In the genomic region with DNA sequence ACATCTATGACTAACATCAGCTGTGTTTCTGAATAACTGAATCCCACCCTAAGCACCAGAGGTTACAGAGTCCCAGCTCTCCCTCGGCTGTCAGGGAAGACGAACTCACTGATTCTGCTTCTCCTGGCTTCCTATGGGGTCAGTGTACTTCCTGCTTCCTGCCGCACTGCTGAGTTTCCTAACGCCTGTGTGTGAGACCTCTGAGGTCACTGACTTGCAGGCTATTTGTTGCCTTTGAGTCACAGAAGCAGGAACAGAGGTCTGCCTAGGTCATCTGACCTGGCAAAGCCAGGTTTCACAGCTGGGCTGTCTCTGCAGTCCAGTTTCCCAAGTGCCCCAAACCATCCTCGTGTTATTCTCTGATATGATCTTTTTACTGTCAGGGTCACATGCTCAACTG, we compare ENCODE assay signal across 8 mouse cellular contexts. TPM values are rescaled to one million over a fixed set of nuclear protein-coding genes. Genes with fewer than 3 reads are reported as not detected.
DNase-seq lines count a peak whose midpoint lies in the region; ATAC-seq lines count a peak whose summit lies in the region.

No protein-coding gene starts in this region.

- H3K9me3 ChIP-seq in heart, embryonic 16.5 days (replicated peaks; ENCODE audit: control insufficient read depth, low read length): no peaks in the 10 kb centered on the region
- no peaks in the 10 kb centered on the region for H3K9me3 ChIP-seq in liver, embryonic 11.5 days (ENCODE audit: control insufficient read depth, low read length)
- no peaks in the 10 kb centered on the region for H3K9me3 ChIP-seq in midbrain, embryonic 11.5 days (ENCODE audit: control insufficient read depth, low read length)

- H3K36me3 ChIP-seq in heart, embryonic 16.5 days (ENCODE audit: control insufficient read depth, insufficient read depth): no peaks in the 10 kb centered on the region
- no peaks in the 10 kb centered on the region for H3K36me3 ChIP-seq in liver, embryonic 11.5 days (ENCODE audit: control insufficient read depth, insufficient read depth, low read length)
- no peaks in the 10 kb centered on the region for H3K36me3 ChIP-seq in midbrain, embryonic 11.5 days (ENCODE audit: control insufficient read depth, insufficient read depth, low read length)

- DNase-seq in adrenal gland, adult (ENCODE audit: inconsistent age in 2 of 2, low spot score in 1 of 2): peak; percentile 72 to 92
- no peak for DNase-seq in adrenal gland, postnatal 25 days
- DNase-seq in liver, embryonic 11.5 days (ENCODE audit: low spot score): no peak
- DNase-seq in retina, embryonic 14.5 days (ENCODE audit: low spot score): no peak
- DNase-seq in ovary, postnatal 36 days (ENCODE audit: low spot score): no peak
- no peak for DNase-seq in midbrain, embryonic 11.5 days (ENCODE audit: low spot score, missing footprints)

- no peak overlapping the region for H3K4me2 ChIP-seq in heart, embryonic 16.5 days (ENCODE audit: low read depth, low read length)
- H3K4me2 ChIP-seq in liver, embryonic 11.5 days: peak overlapping the region; percentile 14
- no peak overlapping the region for H3K4me2 ChIP-seq in midbrain, embryonic 11.5 days

- H3K27me3 ChIP-seq in heart, embryonic 16.5 days (ENCODE audit: control insufficient read depth, insufficient read depth, low read length): no peaks in the 10 kb centered on the region
- no peaks in the 10 kb centered on the region for H3K27me3 ChIP-seq in liver, embryonic 11.5 days (replicated peaks; ENCODE audit: control insufficient read depth, insufficient read depth, low read length)
- no peaks in the 10 kb centered on the region for H3K27me3 ChIP-seq in midbrain, embryonic 11.5 days (ENCODE audit: control insufficient read depth, insufficient read depth, low read length)

- H3K4me3 ChIP-seq in heart, embryonic 16.5 days (ENCODE audit: low read length): no peak overlapping the region
- no peak overlapping the region for H3K4me3 ChIP-seq in liver, embryonic 11.5 days (ENCODE audit: low read depth, low read length)
- no peak overlapping the region for H3K4me3 ChIP-seq in midbrain, embryonic 11.5 days (ENCODE audit: low read depth, low read length)

- no peak overlapping the region for H3K9ac ChIP-seq in heart, embryonic 16.5 days (ENCODE audit: low read length)
- no peak overlapping the region for H3K9ac ChIP-seq in liver, embryonic 11.5 days (ENCODE audit: low read depth, low read length)
- H3K9ac ChIP-seq in midbrain, embryonic 11.5 days (ENCODE audit: low read length): no peak overlapping the region

- WGBS in heart, embryonic 16.5 days: 22% methylated on average over 5 of the region's 5 CpGs
- 14% methylated on average over 5 of the region's 5 CpGs for WGBS in liver, embryonic 11.5 days
- WGBS in midbrain, embryonic 11.5 days: 66% methylated on average over 5 of the region's 5 CpGs

- ATAC-seq in heart, embryonic 16.5 days (replicated peaks; ENCODE audit: extremely low read depth, insufficient read depth, low FRiP score): peak; percentile 60
- ATAC-seq in liver, embryonic 11.5 days (replicated peaks; ENCODE audit: low FRiP score): 0 out of 2 replicates have a peak, but pooled peaks have one; percentile 23
- ATAC-seq in neutrophil, adult 5-6 weeks (ENCODE audit: extremely low read depth, insufficient number of reproducible peaks, low FRiP score, poor library complexity, severe bottlenecking): peak; percentile 63; the same call in 1 of the 2 replicates
- no peak for ATAC-seq in midbrain, embryonic 11.5 days (ENCODE audit: low FRiP score)

- H3K4me1 ChIP-seq in heart, embryonic 16.5 days (ENCODE audit: control insufficient read depth, insufficient read depth, low read length): peaks cover 40% of the 10 kb centered on the region
- H3K4me1 ChIP-seq in liver, embryonic 11.5 days (replicated peaks; ENCODE audit: control insufficient read depth, insufficient read depth, low read length): peaks cover 50% of the 10 kb centered on the region
- H3K4me1 ChIP-seq in midbrain, embryonic 11.5 days (ENCODE audit: control insufficient read depth, insufficient read depth, low read length): no peaks in the 10 kb centered on the region

- H3K27ac ChIP-seq in heart, embryonic 16.5 days (ENCODE audit: low read length): peak overlapping the region; percentile 7; the same call in 1 of the 2 replicates
- H3K27ac ChIP-seq in liver, embryonic 11.5 days (ENCODE audit: low read depth, low read length): peak overlapping the region; percentile 58
- H3K27ac ChIP-seq in midbrain, embryonic 11.5 days (ENCODE audit: low read depth, low read length): no peak overlapping the region

RNA-seq across cellular contexts. Expression of a gene that starts 30.0 kb away (rescaled TPM):
- total RNA-seq in adrenal gland, postnatal 25 days (2021): 72.9 and 78.8 TPM in 2 replicates
- 8.1 and 8.3 TPM in 2 replicates for polyA plus RNA-seq in heart, embryonic 16.5 days (2015; fragmentation: Nextera tagmentation; extraction: Ambion mirVana)
- 8.0 and 11.8 TPM in 2 replicates for polyA plus RNA-seq in liver, embryonic 11.5 days (2014; fragmentation: Nextera tagmentation; extraction: Ambion mirVana)
- total RNA-seq in neutrophil, adult 5-6 weeks (2017): 42.5 and 50.4 TPM in 2 replicates
- 15.0 and 19.8 TPM in 2 replicates for polyA plus RNA-seq in midbrain, embryonic 11.5 days (2014; fragmentation: Nextera tagmentation; extraction: Ambion mirVana)

Comparison
In these comparisons a context has a peak if more than half of its experiments do, and no peak if none do; other contexts are left out.
1. DNase-seq: peak in adrenal gland, adult (2 of 2); none in adrenal gland, postnatal 25 days (single experiment), liver, embryonic 11.5 days (single experiment), retina, embryonic 14.5 days (single experiment), ovary, postnatal 36 days (single experiment) and midbrain, embryonic 11.5 days (single experiment).